In genomic region chr3:69902787-69903477, GRCm38 (mm10) we compare ENCODE assay signal across 16 mouse cellular contexts. TPM values are rescaled to one million over a fixed set of nuclear protein-coding genes. Genes with fewer than 3 reads are reported as not detected.
DNase-seq lines count a peak whose midpoint lies in the region; ATAC-seq lines count a peak whose summit lies in the region.
"Had no signal": no experiment of that assay in that cellular context is flagged by ENCODE, and none has a peak within 500 bp of the region (broad histone marks: within the 10 kb centered on the region; RNA-seq: fewer than 3 reads in every experiment).

No protein-coding gene starts in this region.

- H3K9me3 ChIP-seq in hindbrain, embryonic 13.5 days = no peaks in the 10 kb centered on the region
- H3K9me3 ChIP-seq in hindbrain, embryonic 10.5 days = no peaks in the 10 kb centered on the region
- no peaks in the 10 kb centered on the region for H3K9me3 ChIP-seq in kidney, embryonic 14.5 days (ENCODE audit: control insufficient read depth, low read length)
- H3K9me3 ChIP-seq: limb, embryonic 15.5 days; neural tube, embryonic 13.5 days had no signal

- no peak overlapping the region for H3K4me2 ChIP-seq in hindbrain, embryonic 13.5 days
- H3K4me2 ChIP-seq in kidney, embryonic 14.5 days (replicated peaks; ENCODE audit: low read depth, low read length) = no peak overlapping the region
- H3K4me2 ChIP-seq: limb, embryonic 15.5 days; midbrain, embryonic 11.5 days; neural tube, embryonic 13.5 days had no signal

- ATAC-seq in hindbrain, embryonic 13.5 days (ENCODE audit: low FRiP score) = 0 out of 2 replicates have a peak, but pooled peaks have one; percentile 28
- ATAC-seq in kidney, embryonic 14.5 days (ENCODE audit: low FRiP score, low TSS enrichment) = no peak
- ATAC-seq: intestine, postnatal 0 days had no signal

- no peak overlapping the region for H3K9ac ChIP-seq in hindbrain, embryonic 13.5 days
- H3K9ac ChIP-seq in kidney, embryonic 14.5 days (ENCODE audit: low read depth, low read length) = no peak overlapping the region
- H3K9ac ChIP-seq: limb, embryonic 15.5 days; neural tube, embryonic 13.5 days had no signal

- H3K36me3 ChIP-seq in hindbrain, embryonic 13.5 days = no peaks in the 10 kb centered on the region
- H3K36me3 ChIP-seq in hindbrain, embryonic 10.5 days = no peaks in the 10 kb centered on the region
- H3K36me3 ChIP-seq in kidney, embryonic 14.5 days (ENCODE audit: control insufficient read depth, insufficient read depth, low read length) = no peaks in the 10 kb centered on the region
- H3K36me3 ChIP-seq: limb, embryonic 15.5 days; neural tube, embryonic 13.5 days had no signal

- H3K4me3 ChIP-seq in hindbrain, embryonic 13.5 days = no peak overlapping the region
- H3K4me3 ChIP-seq in hindbrain, embryonic 10.5 days = no peak overlapping the region
- no peak overlapping the region for H3K4me3 ChIP-seq in kidney, embryonic 14.5 days (ENCODE audit: low read length)
- H3K4me3 ChIP-seq: limb, embryonic 15.5 days; neural tube, embryonic 13.5 days had no signal

- no peak overlapping the region for H3K27ac ChIP-seq in hindbrain, embryonic 13.5 days
- no peak overlapping the region for H3K27ac ChIP-seq in hindbrain, embryonic 10.5 days
- no peak overlapping the region for H3K27ac ChIP-seq in kidney, embryonic 14.5 days (ENCODE audit: low read depth, low read length)
- H3K27ac ChIP-seq: limb, embryonic 15.5 days; neural tube, embryonic 13.5 days had no signal

- 84% methylated on average over 9 of the region's 9 CpGs for WGBS in hindbrain, embryonic 13.5 days
- WGBS in hindbrain, embryonic 10.5 days = 90% methylated on average over 9 of the region's 9 CpGs
- 89% methylated on average over 9 of the region's 9 CpGs for WGBS in kidney, embryonic 14.5 days

- no peaks in the 10 kb centered on the region for H3K4me1 ChIP-seq in hindbrain, embryonic 13.5 days (replicated peaks)
- no peaks in the 10 kb centered on the region for H3K4me1 ChIP-seq in hindbrain, embryonic 10.5 days (replicated peaks)
- H3K4me1 ChIP-seq in kidney, embryonic 14.5 days (ENCODE audit: control insufficient read depth, insufficient read depth, low read length) = no peaks in the 10 kb centered on the region
- H3K4me1 ChIP-seq: neural tube, embryonic 13.5 days had no signal

- no peaks in the 10 kb centered on the region for H3K27me3 ChIP-seq in hindbrain, embryonic 13.5 days
- no peaks in the 10 kb centered on the region for H3K27me3 ChIP-seq in hindbrain, embryonic 10.5 days (ENCODE audit: insufficient read depth, poor library complexity, severe bottlenecking)
- no peaks in the 10 kb centered on the region for H3K27me3 ChIP-seq in kidney, embryonic 14.5 days (ENCODE audit: control insufficient read depth, insufficient read depth, low read length)
- H3K27me3 ChIP-seq: limb, embryonic 15.5 days; neural tube, embryonic 13.5 days had no signal

- DNase-seq in adrenal gland, postnatal 36 days = peak; percentile 7 to 26
- no peak for DNase-seq in adrenal gland, adult (ENCODE audit: inconsistent age in 2 of 2, low spot score in 1 of 2)
- no peak for DNase-seq in hindbrain, embryonic 10.5 days (ENCODE audit: low spot score)
- DNase-seq in right cerebral cortex, postnatal 4 days = peak; percentile 13
- no peak for DNase-seq in right cerebral cortex, postnatal 25 days
- DNase-seq in kidney, postnatal 25 days = no peak
- DNase-seq: gastrocnemius, postnatal 25 days; kidney, postnatal 36 days; right cerebral cortex, adult 18-20 months had no signal

RNA-seq across cellular contexts. Expression of gene Sptssb, which starts 43.2 kb away (rescaled TPM):
- total RNA-seq in adrenal gland, postnatal 36 days (2021) = not detected
- 0.36 and 0.65 TPM in 2 replicates for polyA plus RNA-seq in hindbrain, embryonic 13.5 days (2015; fragmentation: Nextera tagmentation; extraction: Ambion mirVana)
- 0.12 and 0.25 TPM in 2 replicates for polyA plus RNA-seq in hindbrain, embryonic 10.5 days (2016; fragmentation: Nextera tagmentation; extraction: Ambion mirVana)
- 0.99 and 1.5 TPM in 2 replicates for polyA plus RNA-seq in kidney, embryonic 14.5 days (2014; fragmentation: Nextera tagmentation; extraction: Ambion mirVana)
- total RNA-seq: ES-E14; gastrocnemius, postnatal 25 days had no signal

Comparison
In these comparisons a context has a peak if more than half of its experiments do, and no peak if none do; other contexts are left out.
1. DNase-seq: peak in adrenal gland, postnatal 36 days (2 of 2) and right cerebral cortex, postnatal 4 days (single experiment); none in adrenal gland, adult (0 of 2), hindbrain, embryonic 10.5 days (single experiment), right cerebral cortex, postnatal 25 days (single experiment) and kidney, postnatal 25 days (0 of 2).